Mouse (Mus musculus) hindbrain, embryonic 14.5 days (tissue): Measurements from ENCODE around the gene Cxcr1. TPM values are rescaled to one million over a fixed set of nuclear protein-coding genes. Genes with fewer than 3 reads are reported as not detected.

Experiments
- ATAC-seq: fragments of 200-750 bp; cut with Nextera tagmentation; 2 replicates; pipeline ENCODE4 v1.8.0; 2017; ENCODE audit warnings: moderate number of reproducible peaks, mild to moderate bottlenecking, moderate TSS enrichment, moderate library complexity; ENCODE audit not compliant: low FRiP score
- DNase-seq: peaks from one replicate; pipeline ENCODE4 v3.0.0-alpha.2; 2015; ENCODE audit warnings: low spot score
- H3K27ac ChIP-seq: fragments of 300-500 bp; sonication (generic); 2 replicates; pipeline ENCODE4 v1.5.1; 2014; ENCODE audit warnings: mild to moderate bottlenecking, moderate library complexity
- H3K27me3 ChIP-seq: fragments of 300-500 bp; sonication (generic); 2 replicates; pipeline ENCODE4 v1.6.1; 2014; ENCODE audit warnings: mild to moderate bottlenecking, low read length, mixed read lengths; ENCODE audit not compliant: control insufficient read depth, insufficient read depth
- H3K36me3 ChIP-seq: fragments of 300-500 bp; sonication (generic); replicated peaks from 2 replicates; pipeline ENCODE4 v1.6.1; 2014; ENCODE audit not compliant: control insufficient read depth, insufficient read depth
- H3K4me1 ChIP-seq: fragments of 300-500 bp; sonication (generic); replicated peaks from 2 replicates; pipeline ENCODE4 v1.6.1; 2014; ENCODE audit warnings: antibody characterized with exemption, low read length, mixed read lengths; ENCODE audit not compliant: control insufficient read depth, insufficient read depth
- H3K4me2 ChIP-seq: fragments of 300-500 bp; sonication (generic); replicated peaks from 2 replicates; pipeline ENCODE4 v1.6.1; 2014; ENCODE audit warnings: mild to moderate bottlenecking, moderate library complexity
- H3K4me3 ChIP-seq: fragments of 300-500 bp; sonication (generic); replicated peaks from 2 replicates; pipeline ENCODE4 v1.5.1; 2014; ENCODE audit warnings: mild to moderate bottlenecking, low read length
- H3K9ac ChIP-seq: fragments of 300-500 bp; sonication (generic); 2 replicates; pipeline ENCODE4 v1.6.1; 2014
- H3K9me3 ChIP-seq: fragments of 300-500 bp; sonication (generic); 2 replicates; pipeline ENCODE4 v1.6.1; 2016; ENCODE audit warnings: low read length; ENCODE audit not compliant: control insufficient read depth
- whole genome bisulfite sequencing: fragments of 180-500 bp; shearing (Covaris S2); extraction: QIAGEN DNeasy Blood & Tissue Kit; methylation state at CpG from one replicate; pipeline ENCODE4 v1.1.7; 2014; 5-methylcytosine and 5-hydroxymethylcytosine counted together
- polyA plus RNA-seq: library from polyadenylated mRNA; unstranded; fragments of >200 nt; fragmentation: Nextera tagmentation; extraction: Ambion mirVana; gene quantifications from 2 replicates; pipeline ENCODE4 v1.2.1, GENCODE M21; 2014

Gene Cxcr1
- polyA plus RNA-seq, 1 experiment from 2014 or later, result not detected

- no peak overlapping the region for H3K4me2 ChIP-seq
- ATAC-seq, result no peak
- no peaks in the 10 kb centered on the region for H3K4me1 ChIP-seq
- no peak overlapping the region for H3K27ac ChIP-seq
- DNase-seq, result no peak
- no CpG with 5 or more reads among the region's 1 CpGs for WGBS
- H3K27me3 ChIP-seq, result no peaks in the 10 kb centered on the region
- no peak overlapping the region for H3K4me3 ChIP-seq
- H3K36me3 ChIP-seq, result no peaks in the 10 kb centered on the region
- no peak overlapping the region for H3K9ac ChIP-seq
- H3K9me3 ChIP-seq, result no peaks in the 10 kb centered on the region
These were observed 36.6 kb upstream of the Cxcr1 start for GRCm38 (mm10) chr1:74230992-74231391.

GRCm38 (mm10) chr1:74229942-74230341 is 35.5 kb upstream of the Cxcr1 start:
- no peak overlapping the region for H3K4me3 ChIP-seq
- H3K36me3 ChIP-seq, result no peaks in the 10 kb centered on the region
- no peak overlapping the region for H3K27ac ChIP-seq
- 82% methylated on average over 2 of the region's 2 CpGs for WGBS
- H3K4me1 ChIP-seq, result no peaks in the 10 kb centered on the region
- no peaks in the 10 kb centered on the region for H3K27me3 ChIP-seq
- H3K9ac ChIP-seq, result no peak overlapping the region
- ATAC-seq (no peak), DNase-seq (no peak)
- no peaks in the 10 kb centered on the region for H3K9me3 ChIP-seq
- H3K4me2 ChIP-seq, result no peak overlapping the region

- DNase-seq, result no peak
- 84% methylated on average over 7 of the region's 7 CpGs for WGBS
These were observed 32.9 kb upstream of the Cxcr1 start for GRCm38 (mm10) chr1:74227317-74227716.

DNA sequence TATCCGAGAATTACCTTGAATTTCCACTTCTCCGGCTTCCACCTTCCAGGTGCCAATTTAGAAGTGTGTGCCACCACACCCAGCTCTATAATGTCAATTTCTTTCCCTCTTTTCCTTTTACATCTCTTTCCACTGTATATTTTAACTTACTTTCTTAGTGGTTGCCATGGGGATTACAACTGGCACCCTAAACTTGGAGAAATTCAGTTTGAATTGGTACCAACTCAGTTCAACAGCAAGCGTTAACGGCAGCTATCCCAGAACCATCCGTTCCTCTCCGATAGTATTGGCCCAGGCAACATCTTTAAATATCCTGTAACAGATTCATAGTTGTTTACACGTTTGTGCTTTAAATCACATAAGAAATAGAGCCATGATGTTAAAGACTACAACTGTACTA is 25.5 kb upstream of the Cxcr1 start:
- no peaks in the 10 kb centered on the region for H3K36me3 ChIP-seq
- no peak overlapping the region for H3K27ac ChIP-seq
- 92% methylated on average over 7 of the region's 7 CpGs for WGBS
- ATAC-seq (no peak), DNase-seq (no peak)
- H3K4me2 ChIP-seq, result no peak overlapping the region
- H3K9ac ChIP-seq, result no peak overlapping the region
- H3K9me3 ChIP-seq, result no peaks in the 10 kb centered on the region
- H3K4me3 ChIP-seq, result no peak overlapping the region
- H3K27me3 ChIP-seq, result no peaks in the 10 kb centered on the region
- H3K4me1 ChIP-seq, result no peaks in the 10 kb centered on the region

More at GRCm38 (mm10) chr1:74227317-74227716, 32.9 kb upstream of the Cxcr1 start:
- no peaks in the 10 kb centered on the region for H3K4me1 ChIP-seq
- H3K9ac ChIP-seq, result no peak overlapping the region
- no peaks in the 10 kb centered on the region for H3K36me3 ChIP-seq
- H3K4me2 ChIP-seq, result no peak overlapping the region
- H3K27me3 ChIP-seq, result no peaks in the 10 kb centered on the region
- no peaks in the 10 kb centered on the region for H3K9me3 ChIP-seq
- no peak for ATAC-seq
- no peak overlapping the region for H3K27ac ChIP-seq
- H3K4me3 ChIP-seq, result no peak overlapping the region

- no peaks in the 10 kb centered on the region for H3K27me3 ChIP-seq
- H3K27ac ChIP-seq, result no peak overlapping the region
- H3K9ac ChIP-seq, result no peak overlapping the region
- WGBS, result 93% methylated on average over 8 of the region's 8 CpGs
- H3K9me3 ChIP-seq, result no peaks in the 10 kb centered on the region
- no peaks in the 10 kb centered on the region for H3K4me1 ChIP-seq
- DNase-seq (no peak), ATAC-seq (no peak)
- no peaks in the 10 kb centered on the region for H3K36me3 ChIP-seq
- H3K4me3 ChIP-seq, result no peak overlapping the region
- no peak overlapping the region for H3K4me2 ChIP-seq
These were observed 14.5 kb upstream of the Cxcr1 start for GRCm38 (mm10) chr1:74208941-74209340.

DNA sequence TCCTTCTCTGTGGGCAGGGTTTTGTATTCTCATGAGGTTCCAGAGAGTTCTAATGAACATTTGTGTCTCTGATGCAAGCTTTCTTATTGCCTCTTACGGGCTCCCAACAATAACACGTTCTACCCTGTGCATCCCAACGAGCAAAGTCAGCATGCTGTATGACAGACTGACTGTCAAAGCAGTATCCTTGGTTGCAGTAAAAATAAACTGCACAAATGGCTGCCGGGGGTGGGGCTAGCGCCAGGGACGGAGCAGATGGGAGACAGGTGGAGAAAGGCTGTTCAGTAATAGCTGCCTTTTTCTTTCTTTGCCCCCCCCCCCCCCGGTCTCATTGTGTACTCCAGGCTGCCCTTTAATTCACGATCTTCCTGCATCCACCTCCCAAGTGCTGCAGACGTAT is 13.5 kb upstream of the Cxcr1 start:
- Histone ChIP-seq H3K9ac (no peak overlapping the region), H3K36me3 (no peaks in the 10 kb centered on the region), H3K27me3 (no peaks in the 10 kb centered on the region), H3K27ac (no peak overlapping the region), H3K9me3 (no peaks in the 10 kb centered on the region), H3K4me2 (no peak overlapping the region), H3K4me1 (no peaks in the 10 kb centered on the region), H3K4me3 (no peak overlapping the region)
- WGBS, result 54% methylated on average over 9 of the region's 9 CpGs
- no peak for DNase-seq
- no peak for ATAC-seq

DNA sequence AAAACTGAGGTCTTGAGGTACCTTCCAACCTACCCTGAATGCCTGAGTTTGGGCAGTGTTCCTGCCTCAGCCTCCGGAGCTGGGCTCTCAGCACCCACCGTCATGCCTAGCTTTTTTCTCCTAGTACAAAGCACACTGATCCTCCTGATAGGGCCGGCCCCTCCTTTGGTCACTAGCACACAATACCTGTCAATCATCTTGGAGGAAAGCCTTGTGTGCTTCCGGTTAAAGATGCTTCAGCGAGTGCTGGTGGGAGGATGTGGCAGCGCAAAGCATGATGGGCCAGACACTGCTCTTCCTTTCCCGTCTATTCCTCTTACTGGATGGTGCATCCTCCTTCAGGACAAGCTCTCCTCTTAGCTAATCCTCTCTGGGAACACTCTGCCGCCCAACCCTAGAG is 12.2 kb upstream of the Cxcr1 start:
- no peak overlapping the region for H3K27ac ChIP-seq
- DNase-seq (no peak), ATAC-seq (no peak)
- H3K4me2 ChIP-seq, result no peak overlapping the region
- no peaks in the 10 kb centered on the region for H3K9me3 ChIP-seq
- no peaks in the 10 kb centered on the region for H3K4me1 ChIP-seq
- H3K9ac ChIP-seq, result no peak overlapping the region
- no peaks in the 10 kb centered on the region for H3K27me3 ChIP-seq
- H3K4me3 ChIP-seq, result no peak overlapping the region
- no peaks in the 10 kb centered on the region for H3K36me3 ChIP-seq
- 65% methylated on average over 8 of the region's 8 CpGs for WGBS

- WGBS, result 67% methylated on average over 7 of the region's 7 CpGs
- no peak overlapping the region for H3K9ac ChIP-seq
- no peak for ATAC-seq
- H3K9me3 ChIP-seq, result no peaks in the 10 kb centered on the region
- H3K4me1 ChIP-seq, result no peaks in the 10 kb centered on the region
- peak; percentile 38 for DNase-seq
- H3K27me3 ChIP-seq, result no peaks in the 10 kb centered on the region
- no peak overlapping the region for H3K27ac ChIP-seq
- no peaks in the 10 kb centered on the region for H3K36me3 ChIP-seq
- no peak overlapping the region for H3K4me3 ChIP-seq
- no peak overlapping the region for H3K4me2 ChIP-seq
These were observed 11.4 kb upstream of the Cxcr1 start for GRCm38 (mm10) chr1:74205881-74206280.

GRCm38 (mm10) chr1:74203457-74203856 is 9.0 kb upstream of the Cxcr1 start:
- DNase-seq, result no peak
- 69% methylated on average over 5 of the region's 5 CpGs for WGBS

GRCm38 (mm10) chr1:74201048-74201844 is 6.8 kb upstream of the Cxcr1 start:
- no peak overlapping the region for H3K27ac ChIP-seq
- H3K9ac ChIP-seq, result no peak overlapping the region
- H3K4me3 ChIP-seq, result no peak overlapping the region
- 87% methylated on average over 7 of the region's 7 CpGs for WGBS
- H3K27me3 ChIP-seq, result no peaks in the 10 kb centered on the region
- no peaks in the 10 kb centered on the region for H3K9me3 ChIP-seq
- H3K4me1 ChIP-seq, result no peaks in the 10 kb centered on the region
- DNase-seq, result no peak
- H3K4me2 ChIP-seq, result no peak overlapping the region
- H3K36me3 ChIP-seq, result no peaks in the 10 kb centered on the region
- ATAC-seq, result no peak

More at GRCm38 (mm10) chr1:74203457-74203856, 9.0 kb upstream of the Cxcr1 start:
- H3K36me3 ChIP-seq, result no peaks in the 10 kb centered on the region
- H3K27ac ChIP-seq, result no peak overlapping the region
- no peaks in the 10 kb centered on the region for H3K4me1 ChIP-seq
- H3K9me3 ChIP-seq, result no peaks in the 10 kb centered on the region
- no peak overlapping the region for H3K9ac ChIP-seq
- H3K4me3 ChIP-seq, result no peak overlapping the region
- H3K27me3 ChIP-seq, result no peaks in the 10 kb centered on the region
- no peak overlapping the region for H3K4me2 ChIP-seq
- ATAC-seq, result no peak
